9 mouse cellular contexts compared by ENCODE assay signal in genomic region chr2:73264611-73265195, GRCm38 (mm10). TPM values are rescaled to one million over a fixed set of nuclear protein-coding genes. Genes with fewer than 3 reads are reported as not detected.
DNase-seq lines count a peak whose midpoint lies in the region; ATAC-seq and TF ChIP-seq lines count a peak whose summit lies in the region.
"Had no signal": no experiment of that assay in that cellular context is flagged by ENCODE, and none has a peak within 500 bp of the region (broad histone marks: within the 10 kb centered on the region; RNA-seq: fewer than 3 reads in every experiment).

No protein-coding gene starts in this region.

- H3K4me1 ChIP-seq in heart, postnatal 0 days (ENCODE audit: control insufficient read depth, insufficient read depth), result no peaks in the 10 kb centered on the region
- H3K4me1 ChIP-seq in liver, postnatal 0 days (ENCODE audit: insufficient read depth), result 0 out of 2 replicates have a peak, but pooled peaks cover 6% of the 10 kb centered on the region

- H3K4me3 ChIP-seq in heart, postnatal 0 days (ENCODE audit: low read depth, low read length), result peak overlapping the region; percentile 40
- H3K4me3 ChIP-seq in liver, postnatal 0 days (ENCODE audit: low read depth, low read length), result peak overlapping the region; percentile 15; the same call in 1 of the 2 replicates

- H3K36me3 ChIP-seq in heart, postnatal 0 days (replicated peaks; ENCODE audit: control insufficient read depth, insufficient read depth, low read length), result no peaks in the 10 kb centered on the region
- no peaks in the 10 kb centered on the region for H3K36me3 ChIP-seq in liver, postnatal 0 days (replicated peaks; ENCODE audit: insufficient read depth, low read length)

- intact Hi-C loops in heart, postnatal 25 days (cut with DNase I), result no loop called here

- H3K9ac ChIP-seq in heart, postnatal 0 days (replicated peaks; ENCODE audit: low read depth, low read length), result no peak overlapping the region
- no peak overlapping the region for H3K9ac ChIP-seq in liver, postnatal 0 days (replicated peaks)

- H3K27ac ChIP-seq in heart, postnatal 0 days (ENCODE audit: low read depth), result no peak overlapping the region
- H3K27ac ChIP-seq in liver, postnatal 0 days (ENCODE audit: low read depth), result no peak overlapping the region

- peak; percentile 83 for DNase-seq in heart, adult 11 months
- no peak for DNase-seq in heart, postnatal 25 days (ENCODE audit: low spot score)
- peak; percentile 48 for DNase-seq in ES-CJ7 (ENCODE audit: low read depth, low spot score)
- no peak for DNase-seq in heart, postnatal 0 days (ENCODE audit: low spot score)
- no peak for DNase-seq in liver, postnatal 0 days
- DNase-seq in right cerebral cortex, adult 2 months (ENCODE audit: low spot score in 2 of 2), result no peak
- DNase-seq in left cerebral cortex, adult 8-10 months (ENCODE audit: low spot score in 2 of 2), result no peak
- no peak for DNase-seq in urinary bladder, postnatal 10 days (ENCODE audit: low spot score)
- DNase-seq: adrenal gland, adult 2 months had no signal

- no peak for ATAC-seq in heart, postnatal 0 days (ENCODE audit: insufficient read depth, low read depth)
- ATAC-seq in liver, postnatal 0 days, result no peak

- no peak for TF ChIP-seq EP300 in heart, postnatal 0 days (IDR thresholded peaks at IDR 0.05; ENCODE audit: low read depth)
- no peak for TF ChIP-seq EP300 in liver, postnatal 0 days (IDR thresholded peaks at IDR 0.05; ENCODE audit: low read depth)

- H3K27me3 ChIP-seq in heart, postnatal 0 days (ENCODE audit: control insufficient read depth, insufficient read depth, low read length), result peaks cover 77% of the 10 kb centered on the region
- H3K27me3 ChIP-seq in liver, postnatal 0 days (ENCODE audit: insufficient read depth, low read length), result peaks cover 77% of the 10 kb centered on the region

- WGBS in heart, postnatal 0 days, result 8% methylated on average over 11 of the region's 11 CpGs
- 5% methylated on average over 11 of the region's 11 CpGs for WGBS in liver, postnatal 0 days (ENCODE audit: insufficient replicate concordance)

- TF ChIP-seq CTCF in heart, postnatal 0 days (IDR thresholded peaks at IDR 0.05; ENCODE audit: low read depth), result no peak
- no peak for TF ChIP-seq CTCF in liver, postnatal 0 days (IDR thresholded peaks at IDR 0.05; ENCODE audit: low read depth)

- 0 out of 2 replicates have a peak, but pooled peaks cover 4% of the 10 kb centered on the region for H3K9me3 ChIP-seq in heart, postnatal 0 days (replicated peaks; ENCODE audit: control insufficient read depth, low read length)
- no peaks in the 10 kb centered on the region for H3K9me3 ChIP-seq in liver, postnatal 0 days (ENCODE audit: low read length)

- peak overlapping the region; percentile 63 for H3K4me2 ChIP-seq in heart, postnatal 0 days (ENCODE audit: low read depth, low read length)
- H3K4me2 ChIP-seq in liver, postnatal 0 days (ENCODE audit: low read depth, low read length), result no peak overlapping the region

RNA-seq across cellular contexts. Expression of gene Sp9, which starts 7.0 kb away (rescaled TPM):
- not detected for total RNA-seq in heart, postnatal 25 days (2021)
- not detected in 2 replicates for total RNA-seq in heart, postnatal 0 days (2014; rRNA removed; ENCODE audit: low replicate concordance)
- not detected in 2 replicates for polyA plus RNA-seq in heart, postnatal 0 days (2015; fragmentation: Nextera tagmentation; extraction: Ambion mirVana)
- not detected in 2 replicates for polyA plus RNA-seq in liver, postnatal 0 days (2015; fragmentation: Nextera tagmentation; extraction: Ambion mirVana)
- total RNA-seq in left cerebral cortex, adult 8-10 months (2022), result 1 to 10 TPM; 4.9 to 5.9 (median 5.3) TPM
- total RNA-seq: adrenal gland, adult 2 months had no signal
- polyA plus RNA-seq: adrenal gland, adult 2 months had no signal

RNA-seq across cellular contexts. Expression of gene Ola1, which starts 46.0 kb away (rescaled TPM):
- total RNA-seq in heart, postnatal 25 days (2021), result 10 to 100 TPM; 44.6 to 48.3 TPM
- total RNA-seq in heart, postnatal 0 days (2014; rRNA removed; ENCODE audit: low replicate concordance), result 33.3 and 34.6 TPM in 2 replicates
- 66.2 and 67.0 TPM in 2 replicates for polyA plus RNA-seq in heart, postnatal 0 days (2015; fragmentation: Nextera tagmentation; extraction: Ambion mirVana)
- 34.4 and 36.5 TPM in 2 replicates for polyA plus RNA-seq in liver, postnatal 0 days (2015; fragmentation: Nextera tagmentation; extraction: Ambion mirVana)
- total RNA-seq in left cerebral cortex, adult 8-10 months (2022), result 100 to 1,000 TPM in 3 of 4 experiments, 10 to 100 TPM in 1; 88.6 to 104 (median 102) TPM

RNA-seq across cellular contexts. Expression of gene Scrn3, which starts 47.7 kb away (rescaled TPM):
- 10 to 100 TPM; 19.0 to 21.7 TPM for total RNA-seq in heart, postnatal 25 days (2021)
- total RNA-seq in heart, postnatal 0 days (2014; rRNA removed; ENCODE audit: low replicate concordance), result 10.5 and 16.3 TPM in 2 replicates
- polyA plus RNA-seq in heart, postnatal 0 days (2015; fragmentation: Nextera tagmentation; extraction: Ambion mirVana), result 13.5 and 13.8 TPM in 2 replicates
- 20.5 and 21.9 TPM in 2 replicates for polyA plus RNA-seq in liver, postnatal 0 days (2015; fragmentation: Nextera tagmentation; extraction: Ambion mirVana)
- total RNA-seq in left cerebral cortex, adult 8-10 months (2022), result 10 to 100 TPM; 21.0 to 29.3 (median 24.2) TPM

RNA-seq across cellular contexts. Expression of gene Cir1, which starts 47.8 kb away (rescaled TPM):
- 10 to 100 TPM; 13.4 to 14.7 TPM for total RNA-seq in heart, postnatal 25 days (2021)
- 0.08 and 3.9 TPM in 2 replicates for total RNA-seq in heart, postnatal 0 days (2014; rRNA removed; ENCODE audit: low replicate concordance)
- 20.0 and 24.3 TPM in 2 replicates for polyA plus RNA-seq in heart, postnatal 0 days (2015; fragmentation: Nextera tagmentation; extraction: Ambion mirVana)
- polyA plus RNA-seq in liver, postnatal 0 days (2015; fragmentation: Nextera tagmentation; extraction: Ambion mirVana), result 18.4 and 21.4 TPM in 2 replicates
- total RNA-seq in left cerebral cortex, adult 8-10 months (2022), result 10 to 100 TPM; 25.9 to 28.4 (median 28.0) TPM

Comparison
In these comparisons a context has a peak if more than half of its experiments do, and no peak if none do; other contexts are left out.
1. DNase-seq: peak in heart, adult 11 months (single experiment) and ES-CJ7 (single experiment); none in heart, postnatal 25 days (single experiment), heart, postnatal 0 days (single experiment), liver, postnatal 0 days (single experiment), right cerebral cortex, adult 2 months (0 of 2), left cerebral cortex, adult 8-10 months (0 of 2) and urinary bladder, postnatal 10 days (single experiment).